Mouse (Mus musculus) forebrain, embryonic 13.5 days (tissue): ENCODE results near the gene Traf5. TPM values are rescaled to one million over a fixed set of nuclear protein-coding genes. Genes with fewer than 3 reads are reported as not detected.

ENCODE experiments used
- ATAC-seq: fragments of 200-750 bp; cut with Nextera tagmentation; 2 replicates; pipeline ENCODE4 v1.8.0; 2017
- H3K27ac ChIP-seq: fragments of 300-500 bp; sonication (generic); 2 replicates; pipeline ENCODE4 v1.5.1; 2015; ENCODE audit warnings: inconsistent platforms, mild to moderate bottlenecking, moderate library complexity
- H3K27me3 ChIP-seq: fragments of 300-500 bp; sonication (generic); 2 replicates; pipeline ENCODE4 v1.6.1; 2015; ENCODE audit warnings: mild to moderate bottlenecking, inconsistent platforms
- H3K36me3 ChIP-seq: fragments of 300-500 bp; sonication (generic); 2 replicates; pipeline ENCODE4 v1.6.1; 2015; ENCODE audit warnings: mild to moderate bottlenecking, inconsistent platforms; ENCODE audit not compliant: poor library complexity, severe bottlenecking
- H3K4me1 ChIP-seq: fragments of 300-500 bp; sonication (generic); 2 replicates; pipeline ENCODE4 v1.6.1; 2015; ENCODE audit warnings: inconsistent platforms
- H3K4me2 ChIP-seq: fragments of 300-500 bp; sonication (generic); 2 replicates; pipeline ENCODE4 v1.6.1; 2015; ENCODE audit warnings: inconsistent platforms, mild to moderate bottlenecking, moderate library complexity
- H3K4me3 ChIP-seq: fragments of 300-500 bp; sonication (generic); 2 replicates; pipeline ENCODE4 v1.5.1; 2015; ENCODE audit warnings: mild to moderate bottlenecking, inconsistent platforms
- H3K9ac ChIP-seq: fragments of 300-500 bp; sonication (generic); 2 replicates; pipeline ENCODE4 v1.6.1; 2015; ENCODE audit warnings: mild to moderate bottlenecking, inconsistent platforms
- H3K9me3 ChIP-seq: fragments of 300-500 bp; sonication (generic); replicated peaks from 2 replicates; pipeline ENCODE4 v1.6.1; 2016; ENCODE audit warnings: inconsistent platforms
- WGBS: fragments of 180-500 bp; shearing (Covaris S2); methylation state at CpG from one replicate; pipeline ENCODE4 v1.1.7; 2015; 5-methylcytosine and 5-hydroxymethylcytosine counted together
- polyA plus RNA-seq: library from polyadenylated mRNA; unstranded; fragments of >200 nt; fragmentation: Nextera tagmentation; extraction: Ambion mirVana; gene quantifications from 2 replicates; pipeline ENCODE4 v1.2.1, GENCODE M21; 2015

Traf5 gene
- polyA plus RNA-seq, 1 experiment from 2014 or later = 2.7 TPM

GRCm38 (mm10) chr1:192107352-192107751, 15.0 kb upstream of the Traf5 start:
- H3K4me1 ChIP-seq = no peaks in the 10 kb centered on the region
- peak; percentile 77; the same call in 1 of the 2 replicates for ATAC-seq
- WGBS = 9% methylated on average over 2 of the region's 2 CpGs
- no peak overlapping the region for H3K27ac ChIP-seq
- peaks cover 42% of the 10 kb centered on the region for H3K36me3 ChIP-seq
- no peak overlapping the region for H3K9ac ChIP-seq
- no peak overlapping the region for H3K4me2 ChIP-seq
- H3K4me3 ChIP-seq = no peak overlapping the region
- no peaks in the 10 kb centered on the region for H3K9me3 ChIP-seq
- H3K27me3 ChIP-seq = no peaks in the 10 kb centered on the region

GRCm38 (mm10) chr1:192105902-192106389, 13.6 kb upstream of the Traf5 start:
- no peaks in the 10 kb centered on the region for H3K9me3 ChIP-seq
- no peak overlapping the region for H3K4me2 ChIP-seq
- H3K27ac ChIP-seq = no peak overlapping the region
- 87% methylated on average over 4 of the region's 4 CpGs for WGBS
- no peak overlapping the region for H3K9ac ChIP-seq
- H3K4me3 ChIP-seq = no peak overlapping the region
- H3K4me1 ChIP-seq = no peaks in the 10 kb centered on the region
- peaks cover 41% of the 10 kb centered on the region for H3K36me3 ChIP-seq
- no peaks in the 10 kb centered on the region for H3K27me3 ChIP-seq
- ATAC-seq = no peak

GRCm38 (mm10) chr1:192104021-192104420, 11.7 kb upstream of the Traf5 start:
- WGBS = 98% methylated on average over 9 of the region's 9 CpGs
- H3K27ac ChIP-seq = no peak overlapping the region
- no peaks in the 10 kb centered on the region for H3K27me3 ChIP-seq
- peaks cover 37% of the 10 kb centered on the region for H3K36me3 ChIP-seq
- ATAC-seq = no peak
- H3K9me3 ChIP-seq = no peaks in the 10 kb centered on the region
- no peak overlapping the region for H3K4me3 ChIP-seq
- H3K4me2 ChIP-seq = no peak overlapping the region
- H3K9ac ChIP-seq = no peak overlapping the region
- no peaks in the 10 kb centered on the region for H3K4me1 ChIP-seq

GRCm38 (mm10) chr1:192103176-192103575, 10.8 kb upstream of the Traf5 start:
- H3K9ac ChIP-seq = no peak overlapping the region
- ATAC-seq = no peak
- no peak overlapping the region for H3K27ac ChIP-seq
- no peak overlapping the region for H3K4me3 ChIP-seq
- no peaks in the 10 kb centered on the region for H3K9me3 ChIP-seq
- no peaks in the 10 kb centered on the region for H3K4me1 ChIP-seq
- 85% methylated on average over 6 of the region's 6 CpGs for WGBS
- no peaks in the 10 kb centered on the region for H3K27me3 ChIP-seq
- H3K36me3 ChIP-seq = peaks cover 33% of the 10 kb centered on the region
- H3K4me2 ChIP-seq = no peak overlapping the region

GRCm38 (mm10) chr1:192101359-192101758, 9.0 kb upstream of the Traf5 start:
- H3K9ac ChIP-seq = no peak overlapping the region
- no peaks in the 10 kb centered on the region for H3K4me1 ChIP-seq
- ATAC-seq = no peak
- no peaks in the 10 kb centered on the region for H3K27me3 ChIP-seq
- no peaks in the 10 kb centered on the region for H3K9me3 ChIP-seq
- H3K36me3 ChIP-seq = peaks cover 28% of the 10 kb centered on the region
- no peak overlapping the region for H3K4me2 ChIP-seq
- 82% methylated on average over 8 of the region's 8 CpGs for WGBS
- H3K4me3 ChIP-seq = no peak overlapping the region
- H3K27ac ChIP-seq = no peak overlapping the region

- H3K9ac ChIP-seq = no peak overlapping the region
- no peak for ATAC-seq
- WGBS = 92% methylated on average over 11 of the region's 11 CpGs
- no peak overlapping the region for H3K27ac ChIP-seq
- peaks cover 28% of the 10 kb centered on the region for H3K36me3 ChIP-seq
- no peaks in the 10 kb centered on the region for H3K9me3 ChIP-seq
- H3K4me3 ChIP-seq = no peak overlapping the region
- H3K27me3 ChIP-seq = no peaks in the 10 kb centered on the region
- no peak overlapping the region for H3K4me2 ChIP-seq
- no peaks in the 10 kb centered on the region for H3K4me1 ChIP-seq
Measured at GRCm38 (mm10) chr1:192100742-192101141, 8.4 kb upstream of the Traf5 start.

GRCm38 (mm10) chr1:192095626-192096025, 3.3 kb upstream of the Traf5 start:
- WGBS = 96% methylated on average over 5 of the region's 5 CpGs
- peaks cover 16% of the 10 kb centered on the region for H3K27me3 ChIP-seq

GRCm38 (mm10) chr1:192094451-192095170, 2.3 kb upstream of the Traf5 start:
- Histone ChIP-seq H3K9me3 (no peaks in the 10 kb centered on the region), H3K4me2 (no peak overlapping the region), H3K36me3 (peaks cover 4% of the 10 kb centered on the region; the same call in 1 of the 2 replicates), H3K27ac (no peak overlapping the region), H3K4me1 (peaks cover 6% of the 10 kb centered on the region), H3K4me3 (no peak overlapping the region), H3K9ac (no peak overlapping the region), H3K27me3 (peaks cover 25% of the 10 kb centered on the region)
- no peak for ATAC-seq
- 62% methylated on average over 13 of the region's 13 CpGs for WGBS

More at GRCm38 (mm10) chr1:192095626-192096025, 3.3 kb upstream of the Traf5 start:
- Histone ChIP-seq H3K9ac (no peak overlapping the region), H3K4me3 (no peak overlapping the region), H3K36me3 (peaks cover 7% of the 10 kb centered on the region), H3K4me2 (no peak overlapping the region), H3K9me3 (no peaks in the 10 kb centered on the region), H3K27ac (no peak overlapping the region), H3K4me1 (peaks cover 6% of the 10 kb centered on the region)
- no peak for ATAC-seq

- WGBS = 31% methylated on average over 16 of the region's 16 CpGs
- ATAC-seq = peak; percentile 88
- Histone ChIP-seq H3K27ac (no peak overlapping the region), H3K27me3 (peaks cover 25% of the 10 kb centered on the region), H3K4me2 (peak overlapping the region; percentile 85), H3K9me3 (no peaks in the 10 kb centered on the region), H3K4me1 (peaks cover 6% of the 10 kb centered on the region), H3K36me3 (no peaks in the 10 kb centered on the region), H3K9ac (peak overlapping the region; percentile 66; the same call in 1 of the 2 replicates), H3K4me3 (peak overlapping the region; percentile 55)
Measured at GRCm38 (mm10) chr1:192092879-192093660, 711 bp upstream of the Traf5 start.

GRCm38 (mm10) chr1:192090689-192091567, 1.4 kb downstream of the Traf5 start:
- Histone ChIP-seq H3K27me3 (peaks cover 25% of the 10 kb centered on the region), H3K9me3 (no peaks in the 10 kb centered on the region), H3K27ac (no peak overlapping the region), H3K4me3 (no peak overlapping the region), H3K4me1 (peaks cover 6% of the 10 kb centered on the region), H3K4me2 (peak overlapping the region; percentile 85; the same call in 1 of the 2 replicates), H3K9ac (no peak overlapping the region), H3K36me3 (no peaks in the 10 kb centered on the region)
- WGBS = 80% methylated on average over 11 of the region's 11 CpGs
- no peak for ATAC-seq

GRCm38 (mm10) chr1:192090281-192090680, 2.1 kb downstream of the Traf5 start:
- no peak overlapping the region for H3K4me2 ChIP-seq
- H3K4me1 ChIP-seq = peaks cover 6% of the 10 kb centered on the region
- ATAC-seq = no peak
- H3K36me3 ChIP-seq = no peaks in the 10 kb centered on the region
- 94% methylated on average over 3 of the region's 3 CpGs for WGBS
- no peak overlapping the region for H3K9ac ChIP-seq
- no peak overlapping the region for H3K4me3 ChIP-seq
- H3K27me3 ChIP-seq = peaks cover 25% of the 10 kb centered on the region
- no peak overlapping the region for H3K27ac ChIP-seq
- H3K9me3 ChIP-seq = no peaks in the 10 kb centered on the region
